Mouse (Mus musculus) CH12.LX (cell line): Measurements from ENCODE around the gene Exoc2. TPM values are rescaled to one million over a fixed set of nuclear protein-coding genes. Genes with fewer than 3 reads are reported as not detected.
A peak's percentile ranks its signal among the peaks of the same experiment; 100 is the strongest.

Experiments
- DNase-seq: peaks from one replicate; pipeline ENCODE4 v3.0.0-alpha.2; 2013; ENCODE audit errors: extremely low read depth
- H3K27ac ChIP-seq: 2 replicates; pipeline ENCODE4 v1.5.1; 2012; ENCODE audit warnings: low read depth, mild to moderate bottlenecking, control low read depth, moderate library complexity; ENCODE audit not compliant: insufficient read depth
- H3K27me3 ChIP-seq: replicated peaks from 2 replicates; pipeline ENCODE3; 2012; ENCODE audit warnings: inconsistent platforms
- H3K36me3 ChIP-seq, 2 experiments: replicated peaks in 1 of 2; 2 replicates each; pipeline versions ENCODE3 to v1.6.1; 2012; ENCODE audit warnings: inconsistent platforms in 1 of 2, low read length in 1 of 2, mild to moderate bottlenecking in 1 of 2, mixed read lengths in 1 of 2, moderate library complexity in 1 of 2; ENCODE audit not compliant: control insufficient read depth in 1 of 2, insufficient read depth in 1 of 2
- H3K4me1 ChIP-seq, 2 experiments: 2 replicates each; pipeline ENCODE4 v1.6.1; 2012; ENCODE audit warnings: inconsistent platforms in 1 of 2, moderate library complexity in 1 of 2; ENCODE audit not compliant: insufficient read depth in 2 of 2, control insufficient read depth in 1 of 2
- H3K4me2 ChIP-seq: 2 replicates; pipeline ENCODE4 v1.6.1; 2012; ENCODE audit warnings: low read depth, mild to moderate bottlenecking, control low read depth; ENCODE audit not compliant: poor library complexity, insufficient read depth, severe bottlenecking
- H3K4me3 ChIP-seq, 3 experiments: fragments of 150-350 bp in 1 of 3; sonication (generic) in 1 of 3; replicated peaks in 1 of 3; 2 replicates each; pipeline versions ENCODE3 to v1.5.1; 2011 to 2012; ENCODE audit warnings: low read depth in 2 of 3, low read length in 2 of 3, mild to moderate bottlenecking in 2 of 3, moderate library complexity in 2 of 3, control low read depth in 1 of 3, improper control_type of control experiment in 1 of 3, inconsistent platforms in 1 of 3, mixed read lengths in 1 of 3; ENCODE audit not compliant: poor library complexity in 1 of 3
- H3K79me2 ChIP-seq: replicated peaks from 2 replicates; pipeline ENCODE4 v1.6.1; 2012; ENCODE audit warnings: mild to moderate bottlenecking, moderate library complexity; ENCODE audit not compliant: control insufficient read depth, poor library complexity, insufficient read depth, severe bottlenecking; ENCODE audit errors: extremely low read depth
- H3K9ac ChIP-seq: 2 replicates; pipeline ENCODE4 v1.6.1; 2012; ENCODE audit warnings: low read depth, mild to moderate bottlenecking, control low read depth, moderate library complexity; ENCODE audit not compliant: insufficient read depth
- H3K9me3 ChIP-seq: replicated peaks from 2 replicates; pipeline ENCODE3; 2012; ENCODE audit warnings: low read length, inconsistent platforms, mixed read lengths
- CHD1 ChIP-seq: IDR thresholded peaks from 2 replicates; pipeline ENCODE4 v1.6.1; 2012; ENCODE audit warnings: low read depth, low read length, improper control_type of control experiment, inconsistent platforms
- CHD2 ChIP-seq: IDR thresholded peaks from 2 replicates; pipeline ENCODE4 v1.6.1; 2011; ENCODE audit warnings: low read length, improper control_type of control experiment
- CTCF ChIP-seq, 2 experiments: IDR thresholded peaks in 1 of 2; conservative IDR thresholded peaks in 1 of 2; 2 replicates each; pipeline ENCODE4 v1.5.1; 2011 to 2012; ENCODE audit warnings: low read depth in 2 of 2, low read length in 2 of 2, improper control_type of control experiment in 1 of 2, inconsistent platforms in 1 of 2, mild to moderate bottlenecking in 1 of 2, moderate library complexity in 1 of 2
- E2F4 ChIP-seq: IDR thresholded peaks from 2 replicates; pipeline ENCODE4 v1.6.1; 2011; ENCODE audit warnings: low read depth, low read length, improper control_type of control experiment; ENCODE audit not compliant: insufficient replicate concordance
- ELF1 ChIP-seq: IDR thresholded peaks from 2 replicates; pipeline ENCODE4 v1.6.1; 2014; ENCODE audit warnings: low read depth, mild to moderate bottlenecking, inconsistent platforms, low read length, improper control_type of control experiment
- EP300 ChIP-seq: IDR thresholded peaks from 2 replicates; pipeline ENCODE4 v1.6.1; 2011; ENCODE audit warnings: low read length, improper control_type of control experiment
- ETS1 ChIP-seq: conservative IDR thresholded peaks from 2 replicates; pipeline ENCODE4 v1.6.1; 2012; ENCODE audit warnings: low read depth, mild to moderate bottlenecking, inconsistent platforms, low read length, improper control_type of control experiment, moderate library complexity
- GABPA ChIP-seq: IDR thresholded peaks from 2 replicates; pipeline ENCODE4 v1.6.1; 2012; ENCODE audit warnings: low read depth, low read length, improper control_type of control experiment, inconsistent platforms; ENCODE audit not compliant: insufficient replicate concordance
- IRF4 ChIP-seq: IDR thresholded peaks from 2 replicates; pipeline ENCODE4 v1.6.1; 2014; ENCODE audit warnings: low read depth, mild to moderate bottlenecking, inconsistent platforms, low read length, improper control_type of control experiment
- JUND ChIP-seq: conservative IDR thresholded peaks from 2 replicates; pipeline ENCODE4 v1.6.1; 2011; ENCODE audit warnings: low read depth, low read length, improper control_type of control experiment
- MAFK ChIP-seq: IDR thresholded peaks from 2 replicates; pipeline ENCODE4 v1.6.1; 2011; ENCODE audit warnings: low read length, improper control_type of control experiment; ENCODE audit not compliant: insufficient replicate concordance
- MAX ChIP-seq: IDR thresholded peaks from 2 replicates; pipeline ENCODE4 v1.6.1; 2011; ENCODE audit warnings: low read length, improper control_type of control experiment
- MAZ ChIP-seq: IDR thresholded peaks from 2 replicates; pipeline ENCODE4 v1.6.1; 2012; ENCODE audit warnings: low read depth, mild to moderate bottlenecking, inconsistent platforms, low read length, improper control_type of control experiment, moderate library complexity
- MEF2A ChIP-seq: IDR thresholded peaks from 2 replicates; pipeline ENCODE4 v1.6.1; 2014; ENCODE audit warnings: low read depth, mild to moderate bottlenecking, inconsistent platforms, low read length, improper control_type of control experiment, borderline replicate concordance
- MYC ChIP-seq: IDR thresholded peaks from 2 replicates; pipeline ENCODE4 v1.6.1; 2011; ENCODE audit warnings: low read depth, mild to moderate bottlenecking, improper control_type of control experiment, low read length
- NELFE ChIP-seq: IDR thresholded peaks from 2 replicates; pipeline ENCODE4 v1.6.1; 2011; ENCODE audit warnings: low read depth, low read length, improper control_type of control experiment
- NRF1 ChIP-seq: IDR thresholded peaks from 2 replicates; pipeline ENCODE4 v1.6.1; 2014; ENCODE audit warnings: low read depth, mild to moderate bottlenecking, inconsistent platforms, low read length, improper control_type of control experiment, moderate library complexity
- PAX5 ChIP-seq: IDR thresholded peaks from 2 replicates; pipeline ENCODE4 v1.6.1; 2012; ENCODE audit warnings: low read length, inconsistent platforms, mixed read lengths
- RAD21 ChIP-seq: IDR thresholded peaks from 2 replicates; pipeline ENCODE4 v1.6.1; 2011; ENCODE audit warnings: low read depth, mild to moderate bottlenecking, low read length, improper control_type of control experiment, moderate library complexity
- RCOR1 ChIP-seq: conservative IDR thresholded peaks from 2 replicates; pipeline ENCODE4 v1.6.1; 2012; ENCODE audit warnings: low read depth, mild to moderate bottlenecking, inconsistent platforms, low read length, improper control_type of control experiment
- SIN3A ChIP-seq: IDR thresholded peaks from 2 replicates; pipeline ENCODE4 v1.6.1; 2012; ENCODE audit warnings: low read length, improper control_type of control experiment, inconsistent platforms
- SMC3 ChIP-seq: IDR thresholded peaks from 2 replicates; pipeline ENCODE4 v1.6.1; 2011; ENCODE audit warnings: low read depth, low read length, improper control_type of control experiment
- TBP ChIP-seq: conservative IDR thresholded peaks from 2 replicates; pipeline ENCODE4 v1.6.1; 2011; ENCODE audit warnings: low read depth, low read length, improper control_type of control experiment
- TCF12 ChIP-seq: IDR thresholded peaks from 2 replicates; pipeline ENCODE4 v1.6.1; 2014; ENCODE audit warnings: low read depth, mild to moderate bottlenecking, inconsistent platforms, low read length, improper control_type of control experiment
- USF1 ChIP-seq: IDR thresholded peaks from 2 replicates; pipeline ENCODE4 v1.6.1; 2014; ENCODE audit warnings: low read depth, mild to moderate bottlenecking, inconsistent platforms, low read length, improper control_type of control experiment
- USF2 ChIP-seq: conservative IDR thresholded peaks from 2 replicates; pipeline ENCODE4 v1.6.1; 2011; ENCODE audit warnings: low read depth, low read length, improper control_type of control experiment
- ZC3H11A ChIP-seq: IDR thresholded peaks from 2 replicates; pipeline ENCODE4 v1.6.1; 2012; ENCODE audit warnings: low read depth, mild to moderate bottlenecking, inconsistent platforms, low read length, improper control_type of control experiment
- ZKSCAN1 ChIP-seq: IDR thresholded peaks from 2 replicates; pipeline ENCODE4 v1.6.1; 2012; ENCODE audit warnings: low read depth, inconsistent platforms, low read length, improper control_type of control experiment, borderline replicate concordance
- ZNF384 ChIP-seq: IDR thresholded peaks from 2 replicates; pipeline ENCODE4 v1.6.1; 2012; ENCODE audit warnings: low read depth, low read length, improper control_type of control experiment, inconsistent platforms
- dilution Hi-C: fragments of 300-500 bp; cut with MboI; formaldehyde crosslinking; loops from 2 replicates; pipeline ENCODE4 v1.14.3; 2020; ENCODE audit warnings: low sequenced_read_pairs; ENCODE audit not compliant: extremely low pct_unique_long_range_greater_than_20kb, extremely low pct_ligation_motif_present
- in situ Hi-C: fragments of 300-500 bp; cut with MboI; formaldehyde crosslinking; loops from 3 replicates; pipeline ENCODE4 v1.14.3; 2019; ENCODE audit warnings: low sequenced_read_pairs, low pct_ligation_motif_present, low pct_unique_long_range_greater_than_20kb, mixed read lengths
- polyA plus RNA-seq: library from polyadenylated mRNA; unstranded; fragments of >175 nt; gene quantifications from 2 replicates; pipeline ENCODE4 v1.2.1, GENCODE M21; 2012; ENCODE audit warnings: low read depth; ENCODE audit not compliant: insufficient read length
- total RNA-seq, 2 experiments: library from RNA; depleted of rRNA; stranded (reverse); fragments of 300-350 nt in 1 of 2; fragments of >200 nt in 1 of 2; gene quantifications; 2 replicates each; pipeline ENCODE4 v1.2.3; 2012 to 2014

Exoc2 gene
- total and polyA plus RNA-seq, 3 experiments, result 21.1 to 33.0 (median 29.7) TPM

- Histone ChIP-seq H3K27ac (no peak overlapping the region), H3K27me3 (no peaks in the 10 kb centered on the region), H3K9me3 (no peaks in the 10 kb centered on the region), H3K36me3 (no peaks in the 10 kb centered on the region), H3K4me1 (peaks cover 7 to 26% of the 10 kb centered on the region in 2 experiments), H3K79me2 (no peaks in the 10 kb centered on the region), H3K4me2 (no peak overlapping the region), H3K9ac (no peak overlapping the region), H3K4me3 (no peak overlapping the region)
- TF ChIP-seq E2F4 (no peak), TCF12 (peak; percentile 35; the same call in 1 of the 2 replicates), MAZ (0 out of 2 replicates have a peak, but pooled peaks have one; percentile 38), SMC3 (peak; percentile 84), CTCF (conservative IDR thresholded peaks at IDR 0.05 in 1 of 2, IDR thresholded peaks at IDR 0.05 in 1 of 2; ENCODE audit: low read depth in 2 of 2, low read length in 2 of 2) (peak; percentile 84 to 86), ZNF384 (no peak), RAD21 (peak; percentile 74), MYC (peak; percentile 32; the same call in 1 of the 2 replicates), ZC3H11A (0 out of 2 replicates have a peak, but pooled peaks have one; percentile 13), MAX (no peak), NRF1 (peak; percentile 36; the same call in 1 of the 2 replicates), EP300 (no peak), IRF4 (peak; percentile 30; the same call in 1 of the 2 replicates)
- dilution Hi-C loops, result no loop called here
- peak; percentile 66 for DNase-seq
- in situ Hi-C loops, result no loop called here
Measured at GRCm38 (mm10) chr13:30981666-30982065, 7.8 kb upstream of the Exoc2 start.

GRCm38 (mm10) chr13:30978224-30978623, 4.3 kb upstream of the Exoc2 start:
- dilution Hi-C loops (no loop called here), in situ Hi-C loops (no loop called here)
- no peaks in the 10 kb centered on the region for H3K36me3 ChIP-seq
- H3K4me3 ChIP-seq, result no peak overlapping the region
- no peak overlapping the region for H3K4me2 ChIP-seq
- H3K27me3 ChIP-seq, result no peaks in the 10 kb centered on the region
- no peaks in the 10 kb centered on the region for H3K79me2 ChIP-seq
- no peak overlapping the region for H3K9ac ChIP-seq
- TF ChIP-seq E2F4, result no peak
- no peak for TF ChIP-seq ETS1
- no peak for TF ChIP-seq MAFK
- TF ChIP-seq CHD2, result no peak
- TF ChIP-seq GABPA, result no peak
- no peak for TF ChIP-seq SMC3
- TF ChIP-seq CHD1, result no peak
- TF ChIP-seq TBP, result no peak
- TF ChIP-seq SIN3A, result no peak
- no peak for TF ChIP-seq ZKSCAN1
- TF ChIP-seq USF2, result no peak
- TF ChIP-seq ZNF384, result no peak
- no peak for TF ChIP-seq MEF2A
- TF ChIP-seq ELF1, result no peak
- TF ChIP-seq USF1, result no peak
- no peak for TF ChIP-seq NELFE
- no peak for TF ChIP-seq PAX5
- TF ChIP-seq RCOR1, result no peak
- no peak for TF ChIP-seq JUND
- no peaks in the 10 kb centered on the region for H3K9me3 ChIP-seq
- no peak for DNase-seq
- no peak overlapping the region for H3K27ac ChIP-seq
- H3K4me1 ChIP-seq, result peaks cover 8 to 30% of the 10 kb centered on the region in 2 experiments
